Mouse (Mus musculus) MEL (cell line): ENCODE data around the gene Tuft1.
A peak's percentile ranks its signal among the peaks of the same experiment; 100 is the strongest.
"Not testable (repeated sequence)": the region's sequence is repeated elsewhere in the genome, so short reads cannot be mapped to it uniquely, and the experiment has no call there.

Experiments
- CTCF ChIP-seq, 3 experiments: IDR thresholded peaks in 2 of 3; conservative IDR thresholded peaks in 1 of 3; 2 replicates each; pipeline ENCODE4 v1.5.1; 2011 to 2012; ENCODE audit warnings: low read length in 3 of 3, low read depth in 2 of 3, mild to moderate bottlenecking in 2 of 3, improper control_type of control experiment in 1 of 3, inconsistent platforms in 1 of 3, mixed read lengths in 1 of 3, moderate library complexity in 1 of 3; ENCODE audit not compliant: control insufficient read depth in 1 of 3, insufficient read depth in 1 of 3, poor library complexity in 1 of 3, severe bottlenecking in 1 of 3
- EP300 ChIP-seq, 2 experiments: IDR thresholded peaks; 2 replicates each; pipeline ENCODE4 v1.6.1; 2011; ENCODE audit warnings: improper control_type of control experiment in 2 of 2, low read length in 2 of 2, low read depth in 1 of 2, mild to moderate bottlenecking in 1 of 2
- GATA1 ChIP-seq: IDR thresholded peaks from 2 replicates; pipeline ENCODE4 v1.6.1; 2011; ENCODE audit warnings: low read depth, low read length, improper control_type of control experiment
- MAFK ChIP-seq: IDR thresholded peaks from 2 replicates; pipeline ENCODE4 v1.6.1; 2011; ENCODE audit warnings: low read depth, mild to moderate bottlenecking, low read length, improper control_type of control experiment, borderline replicate concordance
- POLR2A ChIP-seq, 2 experiments: IDR thresholded peaks; 2 replicates each; pipeline ENCODE4 v1.6.1; 2011 to 2012; ENCODE audit warnings: low read length in 2 of 2, mild to moderate bottlenecking in 2 of 2, control low read depth in 1 of 2, improper control_type of control experiment in 1 of 2, low read depth in 1 of 2, moderate library complexity in 1 of 2; ENCODE audit not compliant: control insufficient read depth in 1 of 2, insufficient read depth in 1 of 2, poor library complexity in 1 of 2
- TBP ChIP-seq: IDR thresholded peaks from 2 replicates; pipeline ENCODE4 v1.8.0; 2011; ENCODE audit warnings: low read depth, low read length, improper control_type of control experiment

GRCm38 (mm10) chr3:94689195-94689594 lies 30.5 kb upstream of the Tuft1 start:
- TF ChIP-seq GATA1: peak; percentile 63
- not testable (repeated sequence) for TF ChIP-seq MAFK; CTCF (IDR thresholded peaks at IDR 0.05 in 2 of 3, conservative IDR thresholded peaks at IDR 0.05 in 1 of 3; ENCODE audit: control insufficient read depth in 1 of 3, insufficient read depth in 1 of 3, low read depth in 2 of 3, low read length in 3 of 3, poor library complexity in 1 of 3, severe bottlenecking in 1 of 3); TBP; POLR2A (IDR thresholded peaks at IDR 0.05; ENCODE audit: control insufficient read depth in 1 of 2, insufficient read depth in 1 of 2, low read depth in 1 of 2, low read length in 2 of 2, poor library complexity in 1 of 2)
- TF ChIP-seq EP300 (IDR thresholded peaks at IDR 0.05; ENCODE audit: low read depth in 1 of 2, low read length in 2 of 2): peak; percentile 30 to 52; a peak in 2 of 4 replicates
